Mouse (Mus musculus): ENCODE data around the gene Fam155a. TPM values are rescaled to one million over a fixed set of nuclear protein-coding genes. Genes with fewer than 3 reads are reported as not detected.
A peak's percentile ranks its signal among the peaks of the same experiment; 100 is the strongest.

Fam155a gene
- polyA plus RNA-seq, 1 experiment from 2014 or later = 0.15 TPM

DNA sequence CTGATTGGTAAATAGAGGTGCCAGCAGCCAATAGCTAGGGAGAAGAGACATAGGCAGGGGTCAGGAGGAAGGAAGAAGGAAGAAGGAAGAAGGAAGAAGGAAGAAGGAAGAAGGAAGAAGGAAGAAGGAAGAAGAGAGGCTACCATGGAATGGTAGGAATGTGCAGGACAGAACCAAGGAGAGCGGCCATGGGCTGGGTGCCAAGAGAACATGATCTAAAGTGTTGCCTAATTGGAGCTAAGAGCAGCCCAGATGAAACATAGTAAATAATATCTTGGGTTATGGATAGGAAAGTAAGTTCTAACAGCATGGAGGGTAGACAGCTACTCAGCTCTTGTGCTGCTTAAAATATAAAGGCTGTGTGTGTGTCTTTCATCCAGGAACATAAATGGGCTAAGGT, 405.6 kb downstream of the Fam155a start:
- Histone ChIP-seq H3K4me1 (replicated peaks; ENCODE audit: control insufficient read depth, insufficient read depth, low read length) (no peaks in the 10 kb centered on the region), H3K4me2 (ENCODE audit: low read depth, low read length) (no peak overlapping the region), H3K27ac (ENCODE audit: low read length) (no peak overlapping the region), H3K4me3 (ENCODE audit: low read length) (no peak overlapping the region), H3K9me3 (ENCODE audit: control insufficient read depth, low read length) (no peaks in the 10 kb centered on the region), H3K27me3 (ENCODE audit: control insufficient read depth, insufficient read depth, low read depth, low read length) (no peaks in the 10 kb centered on the region), H3K36me3 (ENCODE audit: control insufficient read depth, insufficient read depth, low read length) (no peaks in the 10 kb centered on the region), H3K9ac (ENCODE audit: low read length) (no peak overlapping the region)
- no peak for ATAC-seq (ENCODE audit: low read depth)
- WGBS = 43% methylated on average over 1 of the region's 1 CpGs

GRCm38 (mm10) chr8:9348523-9349135, 422.3 kb downstream of the Fam155a start:
- H3K27ac ChIP-seq (ENCODE audit: low read length) = no peak overlapping the region
- H3K4me1 ChIP-seq (replicated peaks; ENCODE audit: control insufficient read depth, insufficient read depth, low read length) = no peaks in the 10 kb centered on the region
- no peak overlapping the region for H3K4me3 ChIP-seq (ENCODE audit: low read length)
- no peak overlapping the region for H3K9ac ChIP-seq (ENCODE audit: low read length)
- H3K36me3 ChIP-seq (ENCODE audit: control insufficient read depth, insufficient read depth, low read length) = no peaks in the 10 kb centered on the region
- 41% methylated on average over 7 of the region's 7 CpGs for WGBS
- no peak for ATAC-seq (ENCODE audit: low read depth)
- no peaks in the 10 kb centered on the region for H3K9me3 ChIP-seq (ENCODE audit: control insufficient read depth, low read length)
- no peaks in the 10 kb centered on the region for H3K27me3 ChIP-seq (ENCODE audit: control insufficient read depth, insufficient read depth, low read depth, low read length)
- no peak overlapping the region for H3K4me2 ChIP-seq (ENCODE audit: low read depth, low read length)

DNA sequence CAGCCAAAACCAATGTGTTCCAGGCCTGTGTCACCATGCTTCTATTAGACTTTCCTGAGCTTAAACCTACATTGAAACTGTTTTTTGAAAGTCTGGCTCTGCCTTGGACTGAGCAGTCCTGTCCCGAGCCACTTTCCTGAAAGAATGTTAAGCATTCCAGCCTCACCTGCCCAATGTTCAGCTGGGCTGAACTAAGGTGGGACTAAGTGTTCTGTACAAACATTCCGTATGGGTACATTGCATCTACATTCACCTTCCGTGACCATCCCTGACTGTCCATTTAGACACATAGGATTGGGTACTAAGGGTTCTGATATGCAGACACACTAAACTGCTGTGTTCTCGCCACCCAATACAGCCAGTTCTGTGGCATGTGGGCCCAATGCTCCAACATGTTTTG, 423.8 kb downstream of the Fam155a start:
- H3K4me1 ChIP-seq (replicated peaks; ENCODE audit: control insufficient read depth, insufficient read depth, low read length) = no peaks in the 10 kb centered on the region
- ATAC-seq (ENCODE audit: low read depth) = peak; percentile 67; the same call in 1 of the 2 replicates
- no peak overlapping the region for H3K4me3 ChIP-seq (ENCODE audit: low read length)
- 58% methylated on average over 4 of the region's 4 CpGs for WGBS
- H3K27ac ChIP-seq (ENCODE audit: low read length) = no peak overlapping the region
- no peak overlapping the region for H3K4me2 ChIP-seq (ENCODE audit: low read depth, low read length)
- H3K36me3 ChIP-seq (ENCODE audit: control insufficient read depth, insufficient read depth, low read length) = no peaks in the 10 kb centered on the region
- no peaks in the 10 kb centered on the region for H3K9me3 ChIP-seq (ENCODE audit: control insufficient read depth, low read length)
- no peaks in the 10 kb centered on the region for H3K27me3 ChIP-seq (ENCODE audit: control insufficient read depth, insufficient read depth, low read depth, low read length)
- no peak overlapping the region for H3K9ac ChIP-seq (ENCODE audit: low read length)

GRCm38 (mm10) chr8:9344136-9344535, 426.8 kb downstream of the Fam155a start:
- Histone ChIP-seq H3K27ac (ENCODE audit: low read length) (no peak overlapping the region), H3K36me3 (ENCODE audit: control insufficient read depth, insufficient read depth, low read length) (no peaks in the 10 kb centered on the region), H3K9ac (ENCODE audit: low read length) (no peak overlapping the region), H3K4me1 (replicated peaks; ENCODE audit: control insufficient read depth, insufficient read depth, low read length) (no peaks in the 10 kb centered on the region), H3K4me2 (ENCODE audit: low read depth, low read length) (no peak overlapping the region), H3K4me3 (ENCODE audit: low read length) (no peak overlapping the region), H3K9me3 (ENCODE audit: control insufficient read depth, low read length) (no peaks in the 10 kb centered on the region), H3K27me3 (ENCODE audit: control insufficient read depth, insufficient read depth, low read depth, low read length) (no peaks in the 10 kb centered on the region)
- ATAC-seq (ENCODE audit: low read depth) = no peak
- 66% methylated on average over 4 of the region's 4 CpGs for WGBS

- Histone ChIP-seq H3K4me1 (replicated peaks; ENCODE audit: control insufficient read depth, insufficient read depth, low read length) (no peaks in the 10 kb centered on the region), H3K4me3 (ENCODE audit: low read length) (no peak overlapping the region)
- WGBS = 50% methylated on average over 9 of the region's 9 CpGs
These were observed 428.0 kb downstream of the Fam155a start for GRCm38 (mm10) chr8:9342998-9343397.

DNA sequence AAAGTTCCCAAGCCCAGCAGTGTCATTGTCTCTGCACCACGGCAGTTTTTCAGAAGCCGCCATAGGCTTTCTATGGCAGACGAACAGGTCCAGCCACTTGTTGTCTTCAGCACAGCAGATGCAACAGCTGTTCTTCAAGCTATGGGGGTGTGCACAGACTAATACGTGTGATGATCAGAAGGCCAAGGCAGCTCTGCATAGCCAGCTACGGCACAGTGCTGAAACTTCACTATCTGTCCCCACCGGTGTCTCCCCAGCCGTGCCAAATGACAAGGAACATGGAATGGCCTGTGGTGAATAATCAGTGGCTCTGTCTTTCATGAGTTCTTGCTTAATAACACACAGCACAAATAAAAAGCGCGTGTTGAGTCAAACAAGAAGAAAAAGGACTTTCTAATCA, 428.4 kb downstream of the Fam155a start:
- no peaks in the 10 kb centered on the region for H3K4me1 ChIP-seq (replicated peaks; ENCODE audit: control insufficient read depth, insufficient read depth, low read length)
- H3K4me2 ChIP-seq (ENCODE audit: low read depth, low read length) = no peak overlapping the region
- no peaks in the 10 kb centered on the region for H3K36me3 ChIP-seq (ENCODE audit: control insufficient read depth, insufficient read depth, low read length)
- H3K9me3 ChIP-seq (ENCODE audit: control insufficient read depth, low read length) = no peaks in the 10 kb centered on the region
- no peak overlapping the region for H3K4me3 ChIP-seq (ENCODE audit: low read length)
- ATAC-seq (ENCODE audit: low read depth) = no peak
- no peaks in the 10 kb centered on the region for H3K27me3 ChIP-seq (ENCODE audit: control insufficient read depth, insufficient read depth, low read depth, low read length)
- 54% methylated on average over 9 of the region's 9 CpGs for WGBS
- H3K9ac ChIP-seq (ENCODE audit: low read length) = no peak overlapping the region
- no peak overlapping the region for H3K27ac ChIP-seq (ENCODE audit: low read length)

More at GRCm38 (mm10) chr8:9342998-9343397, 428.0 kb downstream of the Fam155a start:
- no peak for ATAC-seq (ENCODE audit: low read depth)
- Histone ChIP-seq H3K27ac (ENCODE audit: low read length) (no peak overlapping the region), H3K9ac (ENCODE audit: low read length) (no peak overlapping the region), H3K9me3 (ENCODE audit: control insufficient read depth, low read length) (no peaks in the 10 kb centered on the region), H3K36me3 (ENCODE audit: control insufficient read depth, insufficient read depth, low read length) (no peaks in the 10 kb centered on the region), H3K27me3 (ENCODE audit: control insufficient read depth, insufficient read depth, low read depth, low read length) (no peaks in the 10 kb centered on the region), H3K4me2 (ENCODE audit: low read depth, low read length) (no peak overlapping the region)

DNA sequence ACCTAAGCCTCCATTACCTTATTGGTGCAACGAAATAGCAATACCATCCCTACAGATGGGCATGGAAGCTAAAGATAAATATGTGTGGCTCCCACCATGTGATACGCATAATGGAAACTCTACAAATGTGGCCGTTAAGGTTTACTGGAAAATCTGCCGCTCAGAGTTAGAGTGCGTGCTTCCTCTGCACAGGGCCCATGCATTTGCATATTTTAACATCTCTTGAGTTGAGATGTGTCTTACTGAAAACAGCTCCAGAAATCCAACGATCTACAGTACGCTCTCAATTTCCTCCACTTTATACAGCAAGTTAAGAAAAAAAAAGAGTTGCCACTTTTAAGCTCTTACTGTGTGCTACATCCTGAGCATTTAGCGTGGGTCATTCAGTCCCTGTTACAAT, 433.1 kb downstream of the Fam155a start:
- Histone ChIP-seq H3K4me2 (ENCODE audit: low read depth, low read length) (no peak overlapping the region), H3K36me3 (ENCODE audit: control insufficient read depth, insufficient read depth, low read length) (no peaks in the 10 kb centered on the region), H3K4me3 (ENCODE audit: low read length) (no peak overlapping the region), H3K9ac (ENCODE audit: low read length) (no peak overlapping the region), H3K9me3 (ENCODE audit: control insufficient read depth, low read length) (no peaks in the 10 kb centered on the region), H3K27ac (ENCODE audit: low read length) (no peak overlapping the region), H3K27me3 (ENCODE audit: control insufficient read depth, insufficient read depth, low read depth, low read length) (no peaks in the 10 kb centered on the region), H3K4me1 (replicated peaks; ENCODE audit: control insufficient read depth, insufficient read depth, low read length) (no peaks in the 10 kb centered on the region)
- no peak for ATAC-seq (ENCODE audit: low read depth)
- 88% methylated on average over 8 of the region's 8 CpGs for WGBS

DNA sequence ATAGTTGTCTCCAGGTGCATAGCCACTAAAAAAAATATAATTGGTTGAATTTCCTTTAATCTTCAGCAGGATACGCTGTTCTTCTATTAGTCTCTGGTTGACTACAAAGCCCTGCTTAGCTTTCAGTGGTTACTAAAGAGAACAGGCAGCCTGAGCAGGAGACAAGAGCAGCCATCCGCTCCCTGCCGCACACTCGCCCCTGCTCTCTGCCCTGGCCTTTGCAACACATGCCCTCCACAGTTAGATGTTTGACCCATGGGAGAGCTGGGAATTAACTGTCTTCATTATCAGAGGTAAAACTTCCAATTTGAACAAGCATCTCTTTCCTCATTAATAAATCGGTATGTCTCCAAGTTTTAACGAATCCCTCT, 435.0 kb downstream of the Fam155a start:
- Histone ChIP-seq H3K4me1 (replicated peaks; ENCODE audit: control insufficient read depth, insufficient read depth, low read length) (no peaks in the 10 kb centered on the region), H3K9ac (ENCODE audit: low read length) (no peak overlapping the region), H3K27ac (ENCODE audit: low read length) (no peak overlapping the region), H3K4me2 (ENCODE audit: low read depth, low read length) (no peak overlapping the region), H3K9me3 (ENCODE audit: control insufficient read depth, low read length) (no peaks in the 10 kb centered on the region), H3K27me3 (ENCODE audit: control insufficient read depth, insufficient read depth, low read depth, low read length) (no peaks in the 10 kb centered on the region), H3K36me3 (ENCODE audit: control insufficient read depth, insufficient read depth, low read length) (no peaks in the 10 kb centered on the region), H3K4me3 (ENCODE audit: low read length) (no peak overlapping the region)
- no peak for ATAC-seq (ENCODE audit: low read depth)
- WGBS = 63% methylated on average over 6 of the region's 6 CpGs

GRCm38 (mm10) chr8:9335285-9335932, 435.6 kb downstream of the Fam155a start:
- Histone ChIP-seq H3K9ac (ENCODE audit: low read length) (no peak overlapping the region), H3K27ac (ENCODE audit: low read length) (no peak overlapping the region)
- 57% methylated on average over 10 of the region's 10 CpGs for WGBS

More at GRCm38 (mm10) chr8:9335285-9335932, 435.6 kb downstream of the Fam155a start:
- Histone ChIP-seq H3K4me1 (replicated peaks; ENCODE audit: control insufficient read depth, insufficient read depth, low read length) (no peaks in the 10 kb centered on the region), H3K4me2 (ENCODE audit: low read depth, low read length) (no peak overlapping the region), H3K27me3 (ENCODE audit: control insufficient read depth, insufficient read depth, low read depth, low read length) (no peaks in the 10 kb centered on the region), H3K9me3 (ENCODE audit: control insufficient read depth, low read length) (no peaks in the 10 kb centered on the region), H3K36me3 (ENCODE audit: control insufficient read depth, insufficient read depth, low read length) (no peaks in the 10 kb centered on the region), H3K4me3 (ENCODE audit: low read length) (no peak overlapping the region)
- ATAC-seq (ENCODE audit: low read depth) = no peak

Measured in lung, embryonic 16.5 days (tissue).